Mouse (Mus musculus) fibroblast of lung, adult 2 months (primary cell): ENCODE data around the gene Adra2b.

Source experiments
- DNase-seq: peaks from one replicate; pipeline ENCODE4 v3.0.0-alpha.2; 2011; ENCODE audit warnings: low read depth

Adra2b gene

GRCm38 (mm10) chr2:127339262-127339661 lies 23.7 kb upstream of the Adra2b start:
- DNase-seq, result no peak

DNA sequence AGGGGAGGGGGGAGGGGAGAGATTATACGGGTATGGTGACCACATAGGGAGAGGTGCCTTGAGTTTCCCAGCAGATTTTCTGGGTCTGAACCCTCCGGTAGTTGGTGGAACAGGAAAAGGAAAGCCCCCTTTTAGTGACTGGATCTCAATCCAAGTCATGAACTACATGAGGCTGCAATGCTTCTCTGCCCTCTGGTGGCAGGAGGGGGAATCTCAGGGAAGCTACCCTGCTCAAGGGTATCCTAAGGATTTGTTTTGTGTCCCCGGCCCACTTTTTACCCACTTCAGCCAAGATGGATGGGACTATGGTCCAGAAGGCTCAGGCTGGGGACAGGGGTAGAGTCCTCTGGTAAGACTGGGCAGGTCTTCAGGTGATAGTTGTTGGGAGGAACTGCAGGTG lies 21.8 kb upstream of the Adra2b start:
- DNase-seq, result no peak

- no peak for DNase-seq
Measured at GRCm38 (mm10) chr2:127346334-127346733, 16.7 kb upstream of the Adra2b start.

GRCm38 (mm10) chr2:127347147-127347985 lies 15.6 kb upstream of the Adra2b start:
- no peak for DNase-seq

GRCm38 (mm10) chr2:127353881-127354280 lies 9.1 kb upstream of the Adra2b start:
- DNase-seq, result no peak

- no peak for DNase-seq
Measured at GRCm38 (mm10) chr2:127363282-127363652, 259 bp downstream of the Adra2b start.

GRCm38 (mm10) chr2:127363696-127364095 lies 688 bp downstream of the Adra2b start:
- DNase-seq, result no peak

GRCm38 (mm10) chr2:127364452-127364851 lies 1.4 kb downstream of the Adra2b start:
- DNase-seq, result no peak

- no peak for DNase-seq
Measured at GRCm38 (mm10) chr2:127367126-127367820, 4.3 kb downstream of the Adra2b start.

DNA sequence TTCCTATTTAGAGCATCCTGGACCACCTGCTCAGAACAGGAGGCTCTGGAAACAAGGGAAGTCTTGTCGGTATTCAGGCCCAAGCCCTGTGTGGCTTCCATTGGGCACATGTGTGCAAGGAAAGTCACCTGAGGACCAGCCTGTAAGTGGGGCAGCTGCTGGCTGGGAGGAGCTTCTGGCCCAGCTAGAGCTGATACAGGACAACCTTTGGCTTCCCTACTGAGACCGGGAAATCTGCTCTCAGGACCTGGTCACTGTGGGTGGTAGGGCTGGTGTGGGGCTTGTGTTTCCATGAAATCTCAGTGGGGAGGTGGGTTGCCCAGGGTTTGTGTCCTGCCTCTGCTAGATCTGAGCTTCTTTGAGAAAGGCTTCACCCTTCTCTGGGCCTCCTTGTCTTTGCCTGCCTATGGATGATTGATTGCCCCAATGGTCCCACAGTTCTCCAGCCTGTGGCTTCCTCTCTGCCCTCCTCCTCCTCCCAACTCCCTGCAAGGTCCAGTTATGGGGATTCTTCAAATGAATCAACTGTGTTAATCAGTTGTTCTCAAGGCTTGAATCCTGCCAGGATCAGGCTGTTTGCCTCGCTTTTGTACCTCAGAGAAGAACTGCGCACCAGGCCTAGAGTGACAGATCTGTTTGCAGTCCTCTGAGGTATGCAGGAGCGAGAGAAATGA lies 6.8 kb downstream of the Adra2b start:
- DNase-seq, result no peak

GRCm38 (mm10) chr2:127370561-127371483 lies 7.8 kb downstream of the Adra2b start:
- DNase-seq, result no peak

DNA sequence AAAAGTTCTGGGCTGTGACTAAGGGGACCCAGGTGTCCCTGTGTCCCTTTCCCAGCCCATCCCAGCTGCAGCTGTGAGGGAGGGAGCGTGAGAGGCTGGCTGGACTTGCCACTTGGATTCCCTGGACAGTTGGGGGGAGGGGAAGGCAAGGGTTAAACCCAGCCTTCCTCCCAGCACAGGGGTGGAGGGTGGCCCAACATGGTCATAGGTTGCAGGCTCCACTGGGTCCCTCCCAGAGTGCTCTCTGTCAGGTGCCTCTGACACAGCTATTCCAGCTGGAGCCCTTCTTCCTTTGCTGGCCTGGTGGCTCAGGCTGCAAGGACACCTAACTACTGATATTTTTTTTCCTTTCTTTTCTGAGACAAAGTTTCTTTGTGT lies 8.5 kb downstream of the Adra2b start:
- DNase-seq, result no peak

DNA sequence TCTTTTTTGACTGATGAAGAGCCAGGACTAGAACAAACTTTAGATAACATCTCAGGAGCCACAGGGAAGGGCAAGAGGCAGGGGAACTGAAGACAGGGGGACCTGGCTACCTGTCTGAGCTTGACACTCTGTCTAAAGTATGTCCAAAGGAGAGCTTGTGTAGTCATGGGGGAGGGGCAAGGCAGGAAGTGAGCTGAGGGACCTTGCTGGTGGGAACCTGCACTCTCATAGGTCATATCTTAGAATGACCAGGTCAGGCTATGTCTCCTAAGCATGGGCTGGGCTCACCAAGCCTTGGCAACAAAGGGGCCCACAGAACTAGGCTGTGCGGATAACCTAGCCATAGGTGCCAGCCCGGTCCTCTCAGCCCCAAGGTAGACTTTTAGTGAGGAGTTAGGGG lies 9.1 kb downstream of the Adra2b start:
- no peak for DNase-seq

- no peak for DNase-seq
Measured at GRCm38 (mm10) chr2:127374131-127374530, 11.1 kb downstream of the Adra2b start.

GRCm38 (mm10) chr2:127375087-127375486 lies 12.1 kb downstream of the Adra2b start:
- no peak for DNase-seq

DNA sequence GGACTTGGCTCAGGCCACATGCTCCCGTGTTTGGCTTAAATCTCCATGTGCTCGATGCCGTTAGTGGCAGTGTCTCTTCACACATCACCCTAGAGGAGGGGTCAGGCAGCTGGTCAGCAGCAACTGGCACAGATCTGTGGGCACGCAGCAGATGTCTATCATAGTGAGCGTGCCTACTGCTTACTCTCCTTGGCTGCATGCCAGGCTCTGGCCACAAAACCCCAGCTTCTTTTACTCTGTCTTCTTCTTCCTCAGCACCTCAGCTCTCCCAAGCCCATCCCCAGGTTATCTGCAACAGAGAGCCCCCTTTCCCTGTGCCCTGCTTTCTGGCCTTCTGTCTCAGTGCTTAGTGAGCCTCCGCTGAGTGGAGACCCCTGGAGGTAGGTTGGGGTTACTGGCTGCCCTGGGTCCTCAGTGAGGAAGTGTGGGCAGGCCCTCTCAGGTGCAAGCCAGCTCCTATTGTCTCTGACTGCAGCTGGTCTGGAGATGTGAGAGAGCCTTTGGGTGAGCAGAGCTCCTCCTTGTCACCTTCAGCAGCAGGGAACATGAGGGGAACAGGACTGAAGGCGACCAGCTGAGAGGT lies 12.8 kb downstream of the Adra2b start:
- no peak for DNase-seq

DNA sequence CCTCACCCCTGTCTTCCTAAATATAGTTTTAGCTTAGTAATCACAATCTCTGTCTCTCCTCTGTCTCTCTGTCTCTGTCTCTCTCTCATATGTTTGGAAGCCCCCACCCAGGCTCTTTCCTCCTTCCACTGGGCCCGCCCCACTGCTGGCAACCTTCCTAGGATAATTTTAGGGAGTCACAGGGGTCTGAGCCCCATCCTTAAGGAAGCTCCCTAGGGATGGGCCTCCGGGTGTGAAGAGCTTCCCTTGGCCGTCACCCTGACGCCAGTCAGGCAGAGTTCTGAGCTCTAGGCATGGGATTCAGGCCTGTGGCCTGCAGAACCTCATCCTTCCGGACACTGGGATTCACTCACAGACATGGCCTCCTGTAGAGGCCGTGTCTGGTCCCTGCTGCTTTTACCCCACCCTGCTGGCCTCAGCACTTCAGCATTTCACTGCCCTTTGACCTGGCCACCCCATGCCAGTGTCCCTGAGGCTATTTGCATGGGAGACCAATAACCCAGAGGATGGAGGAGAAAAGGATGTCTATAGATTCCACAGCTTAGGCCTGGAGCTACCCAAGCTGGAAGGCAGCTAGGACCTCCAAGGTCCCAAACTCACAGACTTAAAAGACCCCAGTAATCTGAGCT lies 13.5 kb downstream of the Adra2b start:
- no peak for DNase-seq

DNA sequence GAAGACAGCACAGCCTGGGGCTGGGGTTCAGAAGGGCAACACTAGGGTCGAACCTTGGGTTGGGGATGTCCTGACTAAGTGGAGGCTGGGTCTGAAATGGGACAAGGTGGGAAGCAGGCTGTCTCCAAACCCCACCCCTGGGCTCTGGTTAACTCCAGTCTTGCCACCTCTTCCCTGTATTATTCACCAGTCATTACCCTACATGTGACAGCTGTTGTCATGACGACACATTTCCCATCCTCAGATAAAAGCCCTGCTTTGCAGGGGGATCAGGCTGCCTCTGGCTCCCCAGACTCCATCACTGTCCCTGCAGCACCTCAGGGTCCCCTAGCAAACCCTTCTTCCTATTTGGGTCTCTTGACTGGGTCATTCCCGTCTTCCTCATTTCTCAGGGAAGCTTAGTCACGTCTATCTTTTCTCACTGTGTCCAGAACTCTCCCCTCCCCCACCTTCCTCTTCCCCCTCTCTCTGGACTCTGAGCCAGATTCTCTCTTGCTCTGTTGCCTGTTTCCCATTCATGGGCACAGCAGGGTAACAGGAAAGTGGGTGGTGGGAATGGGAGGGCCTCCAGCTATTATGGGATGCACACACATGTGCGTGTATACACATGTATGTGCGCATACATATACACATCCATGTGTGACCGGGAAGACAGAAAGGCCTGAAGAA lies 15.1 kb downstream of the Adra2b start:
- DNase-seq, result no peak

- DNase-seq, result peak; percentile 25
Measured at GRCm38 (mm10) chr2:127378611-127378990, 15.6 kb downstream of the Adra2b start.

DNA sequence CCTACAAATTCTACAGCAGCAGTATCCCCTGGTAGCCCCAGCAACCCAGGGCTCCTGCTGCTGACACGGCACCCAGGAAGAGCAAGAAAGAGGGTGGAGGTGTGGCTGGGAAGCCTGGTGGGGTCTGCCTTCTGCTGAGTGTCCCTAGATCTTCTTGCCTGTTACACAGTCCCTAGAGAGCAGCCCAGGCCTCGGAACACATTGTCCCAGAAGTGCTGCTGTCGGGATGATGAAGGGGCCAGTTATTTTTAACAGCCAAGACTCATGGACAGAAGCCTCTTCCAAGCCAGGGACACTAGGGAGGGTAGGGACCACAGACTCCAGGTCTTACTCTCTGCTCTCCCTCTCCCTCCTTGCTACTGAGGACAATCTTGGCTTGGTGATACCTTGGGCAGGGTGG lies 16.2 kb downstream of the Adra2b start:
- DNase-seq, result no peak

DNA sequence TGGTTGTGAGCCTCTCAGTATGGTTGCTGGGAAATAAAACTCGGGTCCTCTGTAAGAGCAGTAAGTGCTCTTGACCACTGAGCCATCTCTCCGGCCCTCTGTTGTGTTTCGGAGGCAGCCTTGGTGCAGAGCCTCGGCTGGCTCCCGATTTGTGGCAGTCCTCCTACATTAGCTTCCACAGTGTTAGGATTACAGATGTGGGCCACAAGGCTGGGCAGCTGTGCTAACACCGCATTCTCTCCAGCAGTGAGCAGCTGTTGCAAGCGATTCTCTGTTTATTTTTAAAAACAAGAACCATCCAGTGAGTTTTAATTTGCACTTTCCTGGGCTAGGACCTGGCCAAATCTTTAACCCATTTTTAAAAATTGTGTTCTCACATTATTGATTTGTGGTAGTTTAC lies 20.9 kb downstream of the Adra2b start:
- no peak for DNase-seq
